Mouse (Mus musculus) erythroblast, embryonic 14.5 days (primary cell): ENCODE results near the gene Spocd1. TPM values are rescaled to one million over a fixed set of nuclear protein-coding genes. Genes with fewer than 3 reads are reported as not detected.

Experiments
- H3K27me3 ChIP-seq: 2 replicates; pipeline ENCODE4 v1.6.1; 2012; ENCODE audit warnings: inconsistent platforms; ENCODE audit not compliant: control insufficient read depth
- H3K36me3 ChIP-seq: 2 replicates; pipeline ENCODE4 v1.6.1; 2012; ENCODE audit warnings: mild to moderate bottlenecking, inconsistent platforms; ENCODE audit not compliant: control insufficient read depth
- H3K4me1 ChIP-seq: 2 replicates; pipeline ENCODE4 v1.6.1; 2012; ENCODE audit warnings: inconsistent platforms; ENCODE audit not compliant: control insufficient read depth
- H3K4me3 ChIP-seq: replicated peaks from 2 replicates; pipeline ENCODE3; 2012; ENCODE audit warnings: moderate library complexity, mild to moderate bottlenecking, inconsistent platforms
- H3K9me3 ChIP-seq: 2 replicates; pipeline ENCODE4 v1.6.1; 2012; ENCODE audit warnings: low read length, inconsistent platforms, mixed read lengths; ENCODE audit not compliant: control insufficient read depth
- GATA1 ChIP-seq: IDR thresholded peaks from 2 replicates; pipeline ENCODE4 v1.6.1; 2012; ENCODE audit warnings: low read length, inconsistent platforms, mixed read lengths
- TAL1 ChIP-seq: IDR thresholded peaks from 3 replicates; pipeline ENCODE4 v1.6.1; 2012; ENCODE audit warnings: low read length, inconsistent platforms, mixed read lengths
- polyA plus RNA-seq: library from polyadenylated mRNA; stranded (reverse); fragments of >175 nt; gene quantifications from 2 replicates; pipeline ENCODE4 v1.2.3, GENCODE M21; 2012

Gene Spocd1
- polyA plus RNA-seq, 1 experiment: not detected

GRCm38 (mm10) chr4:129926544-129926943 is 2.5 kb upstream of the Spocd1 start:
- TF ChIP-seq TAL1 (no peak), GATA1 (no peak)
- no peaks in the 10 kb centered on the region for H3K9me3 ChIP-seq

GRCm38 (mm10) chr4:129927091-129927490 is 2.0 kb upstream of the Spocd1 start:
- H3K4me3 ChIP-seq: no peak overlapping the region
- peaks cover 2% of the 10 kb centered on the region for H3K4me1 ChIP-seq
- H3K27me3 ChIP-seq: no peaks in the 10 kb centered on the region; the same call in 1 of the 2 replicates
- H3K9me3 ChIP-seq: no peaks in the 10 kb centered on the region
- TF ChIP-seq GATA1 (no peak), TAL1 (no peak)
- H3K36me3 ChIP-seq: no peaks in the 10 kb centered on the region

More at GRCm38 (mm10) chr4:129926544-129926943, 2.5 kb upstream of the Spocd1 start:
- Histone ChIP-seq H3K36me3 (no peaks in the 10 kb centered on the region), H3K4me1 (peaks cover 2% of the 10 kb centered on the region), H3K4me3 (no peak overlapping the region), H3K27me3 (no peaks in the 10 kb centered on the region; the same call in 1 of the 2 replicates)

DNA sequence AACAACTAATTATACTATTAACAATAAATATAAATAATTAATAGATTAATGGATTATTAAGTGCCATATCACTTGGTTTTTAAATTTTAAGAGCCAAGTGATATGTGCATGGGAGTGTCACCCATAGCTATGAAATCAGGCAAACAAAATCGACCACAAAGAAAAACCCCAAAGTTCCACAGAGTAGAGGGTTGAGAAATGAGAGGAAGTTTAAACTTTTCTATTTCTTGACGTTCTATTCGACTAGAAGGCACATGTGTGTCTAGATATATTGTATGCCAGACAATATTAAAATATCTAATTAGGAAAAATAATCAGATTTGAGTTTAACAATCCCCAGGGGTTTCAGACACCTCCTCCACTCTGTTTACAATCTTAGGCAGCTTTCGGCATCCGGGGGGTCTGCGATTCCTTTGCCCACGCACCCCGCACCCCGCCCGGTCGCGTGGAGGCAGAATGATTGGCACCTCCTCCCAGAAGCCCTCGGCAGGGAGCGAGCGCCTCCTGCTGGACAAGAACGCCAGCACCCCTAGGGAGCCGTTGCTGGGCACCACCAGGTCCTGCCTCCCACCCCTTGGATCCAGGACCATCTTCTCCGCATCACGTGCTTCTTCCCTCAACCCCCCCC is 811 bp upstream of the Spocd1 start:
- peaks cover 2% of the 10 kb centered on the region for H3K4me1 ChIP-seq
- H3K27me3 ChIP-seq: no peaks in the 10 kb centered on the region; the same call in 1 of the 2 replicates
- H3K9me3 ChIP-seq: no peaks in the 10 kb centered on the region
- TF ChIP-seq TAL1: no peak
- no peak for TF ChIP-seq GATA1
- no peaks in the 10 kb centered on the region for H3K36me3 ChIP-seq
- H3K4me3 ChIP-seq: no peak overlapping the region

- Histone ChIP-seq H3K4me1 (no peaks in the 10 kb centered on the region), H3K36me3 (no peaks in the 10 kb centered on the region), H3K9me3 (no peaks in the 10 kb centered on the region), H3K4me3 (no peak overlapping the region), H3K27me3 (peaks cover 4% of the 10 kb centered on the region; the same call in 1 of the 2 replicates)
- TF ChIP-seq GATA1 (no peak), TAL1 (no peak)
Observed at GRCm38 (mm10) chr4:129933696-129934095, 4.6 kb downstream of the Spocd1 start.

DNA sequence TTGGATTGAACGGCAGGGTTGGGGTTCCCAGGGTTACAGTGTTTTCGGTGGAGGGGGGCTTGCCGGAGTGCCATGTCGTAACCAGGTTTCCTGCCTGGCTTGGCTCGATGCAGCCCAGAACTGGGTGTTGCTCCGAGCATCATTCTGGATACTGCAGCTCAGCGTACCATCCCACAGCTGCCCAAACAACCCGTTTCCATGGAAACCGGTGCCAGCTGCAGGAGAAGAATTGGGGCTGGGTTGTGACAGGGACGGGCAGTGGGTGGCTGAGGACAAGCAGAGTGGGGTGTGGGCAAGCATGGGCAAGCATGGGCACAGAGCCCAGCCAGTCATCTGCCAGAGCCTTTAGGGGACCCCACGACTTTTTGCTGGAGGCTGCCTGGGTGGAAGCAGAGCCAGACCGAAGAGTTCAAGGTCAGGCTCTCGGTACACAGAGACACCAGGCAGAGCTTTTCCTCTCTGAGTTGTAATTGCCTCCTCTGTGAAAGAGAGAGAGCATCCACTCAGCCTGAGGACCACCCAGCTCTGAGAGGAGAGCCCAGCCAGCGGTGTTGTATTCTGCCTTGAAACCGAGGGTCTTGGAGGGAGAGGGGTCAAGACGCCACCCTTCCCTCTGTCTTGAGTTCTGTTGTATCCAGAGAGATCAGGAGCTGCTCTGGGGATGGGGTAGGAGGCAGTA is 5.3 kb downstream of the Spocd1 start:
- H3K27me3 ChIP-seq: peaks cover 4% of the 10 kb centered on the region; the same call in 1 of the 2 replicates

GRCm38 (mm10) chr4:129951359-129951821 is 22.3 kb downstream of the Spocd1 start:
- TF ChIP-seq GATA1 (no peak), TAL1 (no peak)
- Histone ChIP-seq H3K36me3 (no peaks in the 10 kb centered on the region), H3K27me3 (no peaks in the 10 kb centered on the region), H3K4me3 (no peak overlapping the region), H3K4me1 (no peaks in the 10 kb centered on the region), H3K9me3 (no peaks in the 10 kb centered on the region)

More for the DNA sequence above, 5.3 kb downstream of the Spocd1 start:
- no peak for TF ChIP-seq TAL1
- no peak for TF ChIP-seq GATA1
- H3K9me3 ChIP-seq: no peaks in the 10 kb centered on the region
- H3K4me3 ChIP-seq: no peak overlapping the region
- no peaks in the 10 kb centered on the region for H3K36me3 ChIP-seq
- no peaks in the 10 kb centered on the region for H3K4me1 ChIP-seq

DNA sequence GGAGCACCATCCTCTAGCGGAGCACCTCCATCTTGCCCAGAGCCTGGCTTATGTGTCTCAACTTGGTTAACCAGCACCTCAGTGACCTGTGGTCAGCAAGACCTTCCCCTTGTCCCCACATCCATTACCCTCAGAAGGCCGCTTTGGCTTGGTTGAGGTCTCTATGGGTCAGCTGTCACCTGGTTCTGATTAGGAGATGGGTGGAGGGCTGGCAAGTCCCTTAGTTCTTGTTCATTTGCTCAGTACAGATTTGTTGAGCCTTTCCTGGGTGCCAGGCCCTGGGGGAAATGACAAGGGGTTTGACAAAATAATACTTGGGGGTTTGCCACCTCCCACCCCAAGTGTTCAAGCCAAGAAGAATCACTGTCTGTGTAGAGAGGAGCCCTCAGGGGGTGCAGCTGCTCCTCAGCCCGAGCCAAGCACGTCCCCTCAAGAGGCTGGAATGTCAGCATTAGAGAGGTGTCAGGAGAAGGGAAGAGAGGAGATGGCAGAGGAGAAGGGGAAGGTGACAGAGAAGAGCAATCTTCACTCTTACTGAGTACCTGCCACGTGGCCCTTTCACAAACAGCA is 23.3 kb downstream of the Spocd1 start:
- Histone ChIP-seq H3K9me3 (no peaks in the 10 kb centered on the region), H3K4me3 (no peak overlapping the region), H3K36me3 (no peaks in the 10 kb centered on the region), H3K4me1 (no peaks in the 10 kb centered on the region), H3K27me3 (no peaks in the 10 kb centered on the region)
- no peak for TF ChIP-seq GATA1
- no peak for TF ChIP-seq TAL1

GRCm38 (mm10) chr4:129954527-129954926 is 25.5 kb downstream of the Spocd1 start:
- H3K9me3 ChIP-seq: no peaks in the 10 kb centered on the region
- no peak for TF ChIP-seq TAL1
- no peak for TF ChIP-seq GATA1
- H3K27me3 ChIP-seq: peaks cover 7% of the 10 kb centered on the region
- no peaks in the 10 kb centered on the region for H3K4me1 ChIP-seq
- H3K4me3 ChIP-seq: no peak overlapping the region
- no peaks in the 10 kb centered on the region for H3K36me3 ChIP-seq
